Mouse (Mus musculus) small intestine, adult 2 months (tissue): Measurements from ENCODE around the gene Phtf2.

Source experiments
- CTCF ChIP-seq: fragments of 200-500 bp; IDR thresholded peaks from 2 replicates; pipeline ENCODE4 v1.5.1; 2012; ENCODE audit warnings: low read depth, mild to moderate bottlenecking, control low read depth, inconsistent platforms, low read length, moderate library complexity, mixed read lengths; ENCODE audit not compliant: insufficient replicate concordance, insufficient read length; ENCODE audit errors: extremely low read depth
- POLR2A ChIP-seq: fragments of 200-500 bp; IDR thresholded peaks from 2 replicates; pipeline ENCODE4 v1.6.1; 2012; ENCODE audit warnings: low read depth, mild to moderate bottlenecking, control low read depth, inconsistent platforms, low read length, moderate library complexity

GRCm38 (mm10) chr5:20738795-20739194 is 143.1 kb downstream of the Phtf2 start:
- TF ChIP-seq POLR2A (no peak), CTCF (no peak)
